Mouse (Mus musculus) left cerebral cortex, postnatal 10 days (tissue): ENCODE data around the gene Dnajb1. TPM values are rescaled to one million over a fixed set of nuclear protein-coding genes. Genes with fewer than 3 reads are reported as not detected.

Experiments
- DNase-seq, 2 experiments: peaks; one replicate each; pipeline ENCODE4 v3.0.0; 2021 to 2022; ENCODE audit warnings: low spot score in 2 of 2, mixed read lengths in 1 of 2; ENCODE audit errors: extremely low spot score in 1 of 2
- intact Hi-C: fragments of 180-260 bp; cut with DNase I; formaldehyde crosslinking; loops from one replicate; pipeline ENCODE4 v1.15.1; 2025
- total RNA-seq, 2 experiments: library from RNA; stranded (reverse); gene quantifications; 2 replicates each; pipeline ENCODE4 v1.2.3; 2021

Gene Dnajb1
- total RNA-seq, 2 experiments from 2014 or later: 35.9 to 36.3 TPM

- DNase-seq: no peak
- intact Hi-C loops: no loop called here
Observed at GRCm38 (mm10) chr8:83596369-83596768, 11.6 kb upstream of the Dnajb1 start.

DNA sequence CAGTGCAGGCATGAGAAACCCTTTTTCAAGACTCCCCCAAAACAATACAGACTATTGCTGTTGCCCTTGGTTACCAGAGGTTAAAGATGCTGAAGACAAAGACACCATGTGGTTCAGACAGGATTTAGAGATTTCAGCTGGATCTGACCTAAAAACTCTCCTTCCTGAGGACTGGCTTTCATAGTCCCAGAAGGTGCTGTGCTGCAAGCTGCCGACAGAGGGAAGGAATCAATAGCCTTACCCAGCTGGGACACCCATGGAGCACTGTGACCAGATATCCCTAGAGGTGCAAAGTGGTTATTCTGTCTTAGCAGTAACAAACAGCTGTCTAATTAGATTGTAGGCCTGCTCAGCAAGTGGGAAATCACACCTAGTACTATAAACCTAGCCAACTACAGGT is 9.8 kb upstream of the Dnajb1 start:
- intact Hi-C loops: no loop called here
- DNase-seq: no peak

DNA sequence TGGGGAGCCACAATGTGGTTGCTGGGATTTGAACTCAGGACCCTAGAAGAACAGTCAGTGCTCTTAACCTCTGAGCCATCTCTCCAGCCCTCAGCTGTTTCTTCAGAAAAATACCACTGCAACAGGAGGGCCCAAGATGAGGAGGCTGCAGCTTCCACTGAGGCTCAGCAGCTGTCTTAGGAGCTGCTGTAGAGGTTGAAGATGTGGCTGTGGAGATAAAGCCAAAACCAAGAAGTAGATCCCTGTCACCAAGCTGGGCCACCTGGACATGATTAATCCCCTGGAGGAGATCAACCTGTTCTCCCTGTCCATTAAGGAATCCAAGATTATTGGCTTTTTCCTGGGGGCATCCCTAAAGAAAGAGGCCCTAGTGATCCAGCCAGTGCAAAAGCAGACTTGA is 8.2 kb upstream of the Dnajb1 start:
- no peak for DNase-seq
- intact Hi-C loops: no loop called here

DNA sequence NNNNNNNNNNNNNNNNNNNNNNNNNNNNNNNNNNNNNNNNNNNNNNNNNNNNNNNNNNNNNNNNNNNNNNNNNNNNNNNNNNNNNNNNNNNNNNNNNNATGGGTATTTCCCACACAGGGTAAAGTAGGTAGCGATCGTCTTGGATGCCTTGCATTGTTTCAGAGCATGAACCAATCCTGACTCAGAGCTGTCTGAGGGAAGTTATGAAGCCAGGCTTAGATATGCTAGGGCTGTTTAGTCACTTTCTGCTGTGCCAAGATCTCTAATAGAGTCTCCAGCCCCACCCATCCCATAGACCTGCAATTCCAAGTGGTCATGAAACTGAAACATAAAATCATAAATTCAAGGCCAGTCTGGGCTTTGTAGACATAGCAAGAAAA is 5.4 kb upstream of the Dnajb1 start:
- intact Hi-C loops: no loop called here
- no peak for DNase-seq

DNA sequence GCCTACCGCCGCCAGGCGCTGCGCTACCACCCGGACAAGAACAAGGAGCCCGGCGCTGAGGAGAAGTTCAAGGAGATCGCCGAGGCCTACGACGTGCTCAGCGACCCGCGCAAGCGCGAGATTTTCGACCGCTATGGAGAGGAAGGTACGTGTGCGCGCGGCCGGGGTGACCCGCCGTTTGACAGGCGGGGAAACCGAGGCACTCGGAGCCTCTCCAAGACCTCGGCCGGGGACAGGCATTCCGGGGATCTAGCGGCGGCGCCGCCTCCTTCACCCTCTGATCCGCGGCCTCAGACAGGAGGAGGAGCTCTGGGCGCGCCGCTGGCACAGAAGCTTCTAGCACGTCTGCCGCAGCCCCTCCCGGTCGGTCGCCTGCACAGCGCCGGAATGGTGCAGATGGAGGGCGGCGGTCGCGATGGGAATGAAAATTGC is 421 bp downstream of the Dnajb1 start:
- DNase-seq: peak; percentile 74 to 91
- intact Hi-C loops: no loop called here

- intact Hi-C loops: no loop called here
Observed at GRCm38 (mm10) chr8:83609086-83609485, 1.1 kb downstream of the Dnajb1 start.

GRCm38 (mm10) chr8:83609547-83610180 is 1.7 kb downstream of the Dnajb1 start:
- intact Hi-C loops: no loop called here
- DNase-seq: no peak

More at GRCm38 (mm10) chr8:83609086-83609485, 1.1 kb downstream of the Dnajb1 start:
- DNase-seq: no peak

DNA sequence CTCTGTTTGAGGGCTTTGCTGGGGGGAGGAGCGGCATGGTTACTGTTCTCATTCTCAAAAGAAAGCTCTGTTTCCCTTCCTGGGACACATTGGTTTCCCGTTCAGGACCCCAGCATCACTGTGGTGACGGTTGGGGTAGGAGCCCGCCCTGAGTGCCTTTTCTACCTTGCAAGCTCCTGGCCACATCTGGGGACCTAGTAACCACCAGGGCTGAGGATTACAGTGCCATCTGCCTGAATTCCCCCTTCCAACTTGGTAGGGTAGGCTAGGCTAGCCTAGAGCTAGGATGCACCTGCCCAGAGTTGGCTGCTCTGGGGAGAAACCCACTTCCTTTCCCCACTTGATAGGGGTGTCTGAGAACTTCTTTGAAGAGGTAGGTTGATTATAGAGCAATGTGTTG is 3.9 kb downstream of the Dnajb1 start:
- intact Hi-C loops: no loop called here
- DNase-seq: no peak

- DNase-seq: no peak
- intact Hi-C loops: no loop called here
Observed at GRCm38 (mm10) chr8:83613695-83614094, 5.7 kb downstream of the Dnajb1 start.

- intact Hi-C loops: no loop called here
- no peak for DNase-seq
Observed at GRCm38 (mm10) chr8:83616625-83617024, 8.6 kb downstream of the Dnajb1 start.

DNA sequence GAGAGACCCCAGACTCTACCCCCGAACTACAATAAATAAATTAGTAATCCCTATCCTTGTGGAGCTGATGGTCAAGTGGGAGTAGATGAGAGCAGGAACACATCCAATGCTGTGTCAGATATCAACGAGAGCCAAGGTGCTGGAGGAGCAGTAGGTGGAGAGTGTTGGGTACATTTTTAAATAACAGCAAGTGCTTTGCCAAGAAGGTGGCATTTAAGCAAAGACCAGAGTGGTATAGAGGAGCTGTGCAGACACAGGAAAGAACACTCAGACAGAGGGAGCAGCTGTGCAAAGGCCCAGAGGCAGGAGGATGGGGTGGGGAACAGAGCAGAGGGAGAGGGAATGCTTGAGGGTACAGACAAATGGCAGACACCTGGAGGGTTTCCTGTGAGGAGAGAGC is 9.1 kb downstream of the Dnajb1 start:
- DNase-seq: no peak
- intact Hi-C loops: no loop called here

GRCm38 (mm10) chr8:83618566-83618965 is 10.6 kb downstream of the Dnajb1 start:
- intact Hi-C loops: no loop called here
- no peak for DNase-seq

DNA sequence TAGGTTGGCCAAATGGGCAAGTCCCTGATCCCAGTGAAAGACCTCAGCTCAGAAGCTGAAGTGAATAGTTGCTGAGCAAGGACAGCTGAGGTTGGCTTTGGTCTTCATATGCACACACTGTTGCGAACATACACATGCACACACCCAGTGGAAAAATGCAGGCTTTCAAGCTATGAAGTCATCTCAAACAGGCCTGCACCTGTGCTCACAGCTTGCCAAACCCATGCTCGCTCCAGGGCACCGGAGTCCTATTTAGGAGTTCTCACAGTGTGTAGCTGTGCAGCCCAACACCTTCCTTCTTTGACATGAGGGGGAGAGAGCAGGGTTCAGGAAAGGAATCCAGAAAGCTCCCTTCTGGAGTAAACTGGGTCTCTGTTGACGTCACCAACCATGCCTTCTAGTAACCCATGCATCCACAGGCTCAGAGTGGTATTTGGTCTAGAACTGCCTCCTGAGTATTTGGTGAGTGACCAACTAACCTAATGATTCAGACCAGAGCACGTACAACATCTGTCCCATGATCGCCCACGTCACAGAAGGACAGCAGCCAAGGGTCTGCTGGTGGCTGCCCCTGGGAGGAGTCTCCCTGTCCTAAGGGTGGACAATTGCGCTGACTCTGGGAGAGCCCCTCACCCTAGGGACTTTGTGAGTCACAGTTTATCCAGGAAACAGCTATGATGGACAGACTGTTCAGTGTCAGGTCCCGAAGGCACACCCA is 11.7 kb downstream of the Dnajb1 start:
- no peak for DNase-seq
- intact Hi-C loops: no loop called here

- intact Hi-C loops: no loop called here
Observed at GRCm38 (mm10) chr8:83621691-83622388, 13.8 kb downstream of the Dnajb1 start.

DNA sequence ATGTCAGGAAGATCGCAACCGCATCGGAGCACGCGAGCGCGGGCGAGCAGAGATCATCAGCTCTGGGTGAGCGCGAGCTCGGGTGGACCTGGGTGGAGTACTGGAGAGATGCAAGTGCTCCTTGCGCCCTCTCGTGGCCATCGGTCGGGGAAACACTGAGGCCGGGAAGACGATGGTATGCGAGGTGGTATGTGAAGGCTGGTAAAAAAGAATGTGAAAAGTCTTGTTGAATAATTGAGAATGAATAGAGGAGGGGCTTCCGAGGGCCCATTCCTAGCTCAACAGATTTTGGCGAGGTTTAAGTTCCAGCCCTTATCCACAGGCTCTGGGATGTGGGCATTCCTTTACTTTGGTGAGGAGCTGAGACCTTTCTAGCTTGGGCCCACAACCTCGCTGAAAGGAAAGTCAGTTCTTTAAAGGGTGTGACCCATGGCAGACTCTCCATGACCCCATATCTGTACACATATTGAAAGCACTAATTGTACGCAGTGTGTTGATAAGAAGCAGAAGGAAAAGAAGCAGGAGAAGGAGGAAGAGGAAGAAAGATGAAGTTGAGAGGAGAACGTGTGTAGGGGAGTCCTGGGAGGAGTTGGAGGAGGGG is 14.5 kb downstream of the Dnajb1 start:
- intact Hi-C loops: no loop called here
- DNase-seq: peak; percentile 81 to 92

More at GRCm38 (mm10) chr8:83621691-83622388, 13.8 kb downstream of the Dnajb1 start:
- no peak for DNase-seq

DNA sequence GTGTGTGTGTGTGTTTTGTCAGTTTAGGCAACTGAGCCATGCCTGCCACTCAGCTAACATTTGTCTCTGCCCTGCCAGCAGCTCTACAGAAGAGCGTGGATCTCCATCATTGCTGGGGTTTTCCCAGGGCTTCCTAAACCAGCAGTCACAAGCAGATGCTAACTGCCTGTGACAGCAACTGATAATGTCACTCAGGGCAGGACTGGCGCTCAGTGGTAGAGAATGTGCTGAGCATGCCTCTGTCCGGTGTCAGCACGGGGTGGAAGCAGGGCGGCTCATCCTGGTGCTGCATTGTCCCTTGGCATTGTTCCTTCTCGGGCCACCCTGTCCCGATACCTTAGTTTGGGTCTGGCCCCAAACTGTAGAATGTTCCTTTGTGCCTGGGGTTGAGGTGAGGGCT is 15.6 kb downstream of the Dnajb1 start:
- intact Hi-C loops: no loop called here
- no peak for DNase-seq

DNA sequence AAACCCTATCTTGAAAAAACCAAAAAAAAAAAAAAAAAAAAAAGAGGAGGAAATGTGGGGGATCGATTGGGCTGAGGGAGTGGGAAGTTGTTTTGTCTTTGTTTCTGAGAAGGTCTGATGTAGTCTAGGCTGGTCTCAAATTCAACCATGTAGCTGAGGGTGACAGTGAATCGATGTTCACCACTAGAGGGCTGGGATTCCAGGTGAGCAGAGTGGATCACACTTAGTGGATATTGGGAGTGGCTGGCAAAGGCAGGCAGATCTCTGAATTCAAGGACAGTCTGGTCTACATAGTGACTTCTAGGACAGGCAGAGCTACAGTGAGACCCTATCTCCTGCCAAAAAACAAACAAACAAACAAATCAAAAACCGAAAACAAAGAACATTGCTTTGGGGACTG is 16.7 kb downstream of the Dnajb1 start:
- no peak for DNase-seq

GRCm38 (mm10) chr8:83625676-83626299 is 17.8 kb downstream of the Dnajb1 start:
- intact Hi-C loops: no loop called here
- DNase-seq: no peak

More for the DNA sequence above, 16.7 kb downstream of the Dnajb1 start:
- intact Hi-C loops: no loop called here

GRCm38 (mm10) chr8:83632083-83632707 is 24.2 kb downstream of the Dnajb1 start:
- no peak for DNase-seq
- intact Hi-C loops: no loop called here
